Mouse (Mus musculus) spleen, adult 12 weeks (tissue): Measurements from ENCODE around the gene Cyp2d11.
A peak's percentile ranks its signal among the peaks of the same experiment; 100 is the strongest.
"Not testable (repeated sequence)": the region's sequence is repeated elsewhere in the genome, so short reads cannot be mapped to it uniquely, and the experiment has no call there.

Source experiments
- DNase-seq: peaks from one replicate; pipeline ENCODE4 v3.0.0; 2022; ENCODE audit warnings: low spot score

The Cyp2d11 gene

GRCm38 (mm10) chr15:82393922-82394321 is at the start of gene Cyp2d11:
Cyp2d11 (minus strand) TSS chr15:82394022.
- DNase-seq: not testable (repeated sequence)

- no peak for DNase-seq
Measured at GRCm38 (mm10) chr15:82437975-82438617, 44.3 kb upstream of the Cyp2d11 start.

DNA sequence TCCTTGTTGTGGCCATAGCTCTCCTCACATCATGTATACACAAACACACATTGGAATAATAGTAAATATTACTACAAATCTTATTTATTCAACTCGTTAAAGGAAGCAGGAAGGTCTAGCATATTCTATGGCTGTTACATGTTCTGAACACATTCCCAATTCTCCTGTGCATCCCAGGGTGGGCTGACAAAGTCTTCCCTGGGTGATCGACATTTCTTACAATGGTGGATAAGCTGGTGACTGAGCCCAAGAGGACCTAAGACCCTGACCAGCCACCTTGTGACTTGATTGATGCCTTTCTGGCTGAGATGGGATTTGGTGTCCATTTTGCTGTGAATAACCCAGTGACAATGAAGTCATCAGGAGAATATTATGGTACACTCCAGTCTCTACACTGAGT is 41.8 kb upstream of the Cyp2d11 start:
- DNase-seq: no peak

GRCm38 (mm10) chr15:82435011-82435410 is 41.2 kb upstream of the Cyp2d11 start:
- no peak for DNase-seq

- DNase-seq: no peak
Measured at GRCm38 (mm10) chr15:82434541-82434940, 40.7 kb upstream of the Cyp2d11 start.

- DNase-seq: no peak
Measured at GRCm38 (mm10) chr15:82433621-82434020, 39.8 kb upstream of the Cyp2d11 start.

GRCm38 (mm10) chr15:82433137-82433536 is 39.3 kb upstream of the Cyp2d11 start, which contains the start of gene Cyp2d9:
Cyp2d9 (plus strand) TSS chr15:82433437.
- DNase-seq: no peak

- DNase-seq: no peak
Measured at GRCm38 (mm10) chr15:82423471-82423870, 29.6 kb upstream of the Cyp2d11 start.

DNA sequence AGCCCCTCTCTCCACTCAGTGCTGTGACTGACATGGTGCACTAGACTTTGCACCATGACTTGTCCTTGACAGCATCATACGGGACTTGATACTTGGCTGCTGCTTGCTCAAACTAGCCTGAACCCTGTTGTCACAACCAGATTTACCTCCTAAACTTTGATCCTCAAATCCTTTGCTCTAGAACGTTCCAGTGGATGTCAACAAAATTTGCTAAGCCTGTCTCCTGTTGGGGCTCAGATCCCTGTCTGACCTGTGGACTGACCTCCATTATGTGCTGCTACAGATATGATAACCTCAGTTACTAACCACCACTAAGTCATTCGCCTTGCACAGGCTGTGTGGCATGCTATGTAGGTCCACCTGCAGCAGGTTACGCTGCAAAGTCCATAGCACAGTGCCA is 29.1 kb upstream of the Cyp2d11 start:
- DNase-seq: no peak

- DNase-seq: no peak
Measured at GRCm38 (mm10) chr15:82418616-82419015, 24.8 kb upstream of the Cyp2d11 start.

DNA sequence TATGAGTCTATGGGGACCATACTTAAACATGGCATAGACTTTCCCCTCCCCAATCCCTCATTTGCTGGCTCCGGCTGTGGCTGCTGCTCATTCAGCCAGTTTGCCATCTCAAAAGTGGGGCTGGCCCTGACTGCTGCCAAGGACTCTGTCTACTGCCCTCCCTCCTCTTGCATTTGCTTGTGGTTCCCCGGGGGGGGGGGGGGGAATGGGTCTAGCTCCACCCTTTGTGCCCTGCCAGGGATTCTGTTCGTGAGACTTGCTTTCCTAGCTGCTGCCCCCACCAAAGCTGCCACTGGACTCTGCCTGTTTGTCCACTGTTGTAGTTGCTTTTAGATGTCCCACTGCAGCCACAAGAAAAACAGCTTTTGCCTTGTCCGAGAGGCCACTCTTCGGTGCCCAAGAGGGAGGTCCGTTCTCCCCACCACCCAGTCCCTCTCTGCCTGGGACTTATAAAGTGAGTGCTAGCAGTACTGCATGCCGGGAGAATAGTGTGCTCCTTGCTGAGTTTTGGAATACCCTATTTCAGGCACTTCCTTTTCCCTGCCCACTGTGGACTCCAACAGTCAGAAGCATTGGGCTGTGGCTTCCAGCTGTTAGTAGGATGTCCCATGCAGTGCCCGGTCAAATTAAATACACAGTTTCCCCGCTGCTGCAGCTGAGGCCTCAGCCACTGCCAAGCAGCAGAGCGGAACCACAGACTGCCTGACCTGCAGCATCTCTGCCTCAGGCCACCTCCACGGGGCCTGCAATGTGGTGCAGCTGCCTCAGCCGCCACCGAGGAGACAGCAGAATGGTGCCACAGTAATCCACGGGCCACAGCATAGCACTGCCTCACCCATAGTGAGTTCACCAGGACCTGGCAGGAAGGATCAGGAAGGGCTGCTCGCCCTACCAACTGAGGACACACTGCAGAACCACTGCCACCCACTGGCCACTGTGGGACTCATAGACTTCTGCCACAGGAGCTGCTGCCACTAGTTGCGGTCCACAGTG is 23.3 kb upstream of the Cyp2d11 start:
- peak; percentile 24 for DNase-seq

- no peak for DNase-seq
Measured at GRCm38 (mm10) chr15:82407536-82407935, 13.7 kb upstream of the Cyp2d11 start.

DNA sequence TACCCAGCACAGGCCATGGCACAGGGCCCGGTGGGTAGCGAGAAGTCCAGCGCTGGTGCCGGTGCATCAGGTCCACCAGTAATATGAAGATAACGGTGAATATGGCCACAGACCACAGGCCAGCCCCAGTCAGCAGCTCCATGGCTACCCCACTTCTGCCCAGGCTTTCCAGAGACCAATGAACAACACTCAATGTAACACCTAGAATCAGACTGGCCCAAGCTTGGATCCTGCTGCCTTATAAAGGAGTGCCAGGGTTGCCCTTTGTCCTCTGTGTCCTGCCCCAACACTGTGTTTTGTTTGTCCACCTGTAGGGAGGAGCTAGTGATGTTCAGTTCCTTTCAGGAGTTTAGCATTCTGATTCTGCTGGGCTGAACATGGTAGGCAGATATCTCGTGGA is 13.2 kb upstream of the Cyp2d11 start, which contains the start of gene Cyp2d10:
Cyp2d10 (minus strand) TSS at position 215 of the 400 bp plus-strand sequence.
- no peak for DNase-seq

DNA sequence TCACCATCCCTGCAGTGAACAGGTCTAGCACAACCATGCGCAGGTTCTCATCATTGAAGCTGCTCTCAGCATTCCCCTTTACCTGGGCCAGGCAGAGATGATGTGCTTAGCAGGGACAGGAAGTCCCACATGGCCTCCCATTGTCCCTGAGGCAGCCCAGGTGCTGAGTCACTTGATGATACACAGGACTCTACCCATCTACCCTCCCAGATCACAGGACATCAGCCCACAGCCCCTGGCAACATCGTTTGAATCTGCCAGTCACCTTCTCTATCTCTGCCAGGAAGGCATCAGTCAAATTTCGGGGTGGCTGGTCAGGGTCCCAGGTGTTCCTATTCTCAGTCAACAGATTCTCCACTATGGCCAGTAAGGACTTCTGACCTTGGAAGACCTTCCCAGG is 10.3 kb upstream of the Cyp2d11 start:
- DNase-seq: no peak

DNA sequence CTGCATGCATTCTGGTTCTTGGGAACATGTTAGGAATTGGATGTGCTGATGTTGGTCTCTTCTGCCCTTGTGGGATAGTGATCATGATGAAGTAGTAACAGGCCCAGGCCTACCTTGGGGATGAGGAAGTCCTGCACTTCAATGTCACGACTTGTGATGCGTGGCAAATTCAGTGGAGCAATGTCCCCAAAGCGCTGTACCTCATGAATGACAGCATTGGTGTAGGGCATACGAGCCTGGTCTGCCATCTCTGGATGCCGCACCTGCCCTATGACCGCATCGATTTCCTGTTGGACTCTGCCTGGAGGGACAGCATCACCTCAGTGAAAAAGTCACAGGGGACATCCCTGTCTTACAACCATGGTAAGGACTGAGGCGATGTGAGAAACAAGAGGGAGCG is 9.8 kb upstream of the Cyp2d11 start:
- no peak for DNase-seq

- DNase-seq: no peak
Measured at GRCm38 (mm10) chr15:82402741-82403140, 8.9 kb upstream of the Cyp2d11 start.

- DNase-seq: no peak
Measured at GRCm38 (mm10) chr15:82402106-82402505, 8.3 kb upstream of the Cyp2d11 start.

- no peak for DNase-seq
Measured at GRCm38 (mm10) chr15:82401516-82401915, 7.7 kb upstream of the Cyp2d11 start.

DNA sequence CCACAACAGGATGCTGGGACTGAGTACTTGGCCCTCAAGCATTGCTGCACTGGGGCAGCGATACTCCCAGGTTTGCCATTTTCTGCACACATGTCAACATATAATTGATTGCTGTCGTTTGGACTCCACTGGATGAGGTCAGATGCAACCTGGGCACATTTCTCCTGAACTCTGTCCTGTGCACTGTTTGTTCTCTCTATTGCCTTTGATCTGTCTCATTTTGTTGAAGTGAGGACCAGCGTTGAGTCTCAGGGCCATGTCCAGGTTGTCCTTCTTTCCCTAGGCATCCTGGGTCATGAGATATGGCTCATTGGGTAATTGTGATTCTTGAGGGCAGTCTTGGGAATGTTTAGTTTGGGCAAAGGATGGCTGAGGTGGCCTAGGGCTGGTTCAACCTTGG is 2.1 kb upstream of the Cyp2d11 start:
- not testable (repeated sequence) for DNase-seq

- not testable (repeated sequence) for DNase-seq
Measured at GRCm38 (mm10) chr15:82389916-82390315, 3.9 kb downstream of the Cyp2d11 start.

DNA sequence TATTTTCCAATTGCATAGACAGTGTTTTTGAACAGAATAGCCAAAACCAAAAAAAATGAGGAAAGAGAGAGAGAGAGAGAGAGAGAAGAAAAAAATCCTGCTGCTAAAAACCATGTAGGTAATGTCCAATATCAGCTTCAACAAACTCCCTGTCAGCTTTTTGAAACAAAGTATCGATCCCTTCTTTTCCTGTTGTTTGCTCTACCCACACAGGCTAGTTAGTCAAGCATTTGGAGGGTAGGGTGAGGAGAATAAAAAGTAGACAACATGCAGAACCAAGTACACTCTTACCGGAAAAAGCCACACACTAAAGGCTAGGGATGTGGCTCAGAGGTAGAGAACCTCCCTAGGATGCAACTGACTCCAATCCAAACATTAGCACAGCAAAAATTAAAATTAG is 8.1 kb downstream of the Cyp2d11 start:
- DNase-seq: no peak

- no peak for DNase-seq
Measured at GRCm38 (mm10) chr15:82382441-82382840, 11.4 kb downstream of the Cyp2d11 start.

GRCm38 (mm10) chr15:82380714-82381062 is 13.1 kb downstream of the Cyp2d11 start:
- DNase-seq: no peak
